Mouse (Mus musculus): ENCODE data around the gene Lifr.

GRCm38 (mm10) chr15:7189678-7190454 lies 99.5 kb downstream of the Lifr start:
- TF ChIP-seq CTCF (IDR thresholded peaks at IDR 0.05; ENCODE audit: borderline replicate concordance, extremely low read depth, insufficient read depth, insufficient read length) = no peak
- no peak for TF ChIP-seq POLR2A (IDR thresholded peaks at IDR 0.05; ENCODE audit: borderline replicate concordance, extremely low read depth, insufficient read depth, insufficient read length, poor library complexity, severe bottlenecking)

Data from brain, embryonic 14.5 days (tissue).